Mouse (Mus musculus) regulatory T cell (primary cell): ENCODE data around the gene Pip5k1b.

ENCODE experiments used
- in situ Hi-C: fragments of 300-600 bp; cut with MboI, MseI; formaldehyde crosslinking; loops from one replicate; pipeline ENCODE4 v1.15.1; 2025; ENCODE audit warnings: high pct_unique_total_duplicates

Pip5k1b gene

DNA sequence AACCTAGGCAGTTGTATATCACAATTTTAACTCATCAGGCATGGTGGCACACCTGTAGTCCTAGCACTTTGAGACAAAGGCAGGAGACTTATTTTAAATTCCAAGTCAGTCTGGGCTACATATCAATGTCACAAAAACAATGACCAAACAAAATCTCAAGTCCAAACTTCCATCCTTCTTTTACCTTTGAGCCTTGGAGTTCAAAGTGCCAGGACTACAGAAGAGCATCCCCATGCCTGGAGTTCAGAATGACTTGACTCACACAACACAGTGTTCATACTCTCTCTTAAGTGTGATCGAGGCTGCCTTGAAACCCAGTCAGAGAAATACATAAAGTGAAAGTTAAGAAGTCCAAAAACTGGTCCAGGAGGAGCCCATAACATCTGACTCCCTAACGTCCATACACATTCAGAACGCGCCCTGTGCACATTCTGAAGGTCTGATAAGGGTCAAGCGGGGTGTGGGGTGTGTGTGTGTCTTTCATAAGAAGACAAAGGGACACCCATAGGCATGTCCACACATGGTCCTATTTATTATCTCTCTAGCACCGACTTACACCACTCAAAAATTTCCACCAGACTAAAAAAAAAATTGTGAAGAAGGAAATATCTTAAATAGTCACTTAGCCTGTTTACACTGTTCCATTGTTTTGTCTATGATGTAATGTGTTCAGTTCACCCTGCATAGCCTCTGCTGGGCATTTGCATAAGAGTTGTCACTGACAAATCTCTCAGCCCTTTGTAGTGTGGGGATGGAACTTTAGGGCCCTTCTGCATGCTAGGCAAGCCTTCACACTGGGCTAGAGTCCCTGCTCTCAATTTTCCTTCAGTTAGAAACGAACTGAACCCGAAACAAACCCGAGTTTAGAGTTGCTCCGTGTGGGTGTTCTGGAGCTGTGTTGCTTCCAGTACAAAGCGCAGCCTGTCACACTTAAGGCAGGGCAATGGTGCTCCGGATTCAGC, 296.0 kb downstream of the Pip5k1b start:
- in situ Hi-C loops = no loop called here

DNA sequence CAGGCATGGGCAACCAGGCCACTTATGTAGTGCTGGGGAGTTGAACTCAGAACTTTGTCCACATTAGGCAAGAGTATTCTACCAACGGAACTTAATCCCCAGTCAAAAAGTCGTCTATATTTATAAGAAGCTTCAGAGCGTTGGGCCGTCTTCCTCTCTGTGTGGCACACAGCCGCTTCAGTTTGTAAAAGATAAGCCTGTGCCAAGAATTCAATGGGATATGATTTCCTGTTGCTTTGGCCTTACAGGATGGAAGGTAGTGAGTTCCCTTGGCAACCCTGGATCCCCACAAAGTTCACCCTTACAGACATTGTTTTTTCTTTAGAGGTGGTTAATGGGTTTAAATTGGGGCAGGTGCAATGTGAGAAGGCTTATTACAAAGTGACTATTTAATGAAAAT, 297.3 kb downstream of the Pip5k1b start:
- in situ Hi-C loops = no loop called here

DNA sequence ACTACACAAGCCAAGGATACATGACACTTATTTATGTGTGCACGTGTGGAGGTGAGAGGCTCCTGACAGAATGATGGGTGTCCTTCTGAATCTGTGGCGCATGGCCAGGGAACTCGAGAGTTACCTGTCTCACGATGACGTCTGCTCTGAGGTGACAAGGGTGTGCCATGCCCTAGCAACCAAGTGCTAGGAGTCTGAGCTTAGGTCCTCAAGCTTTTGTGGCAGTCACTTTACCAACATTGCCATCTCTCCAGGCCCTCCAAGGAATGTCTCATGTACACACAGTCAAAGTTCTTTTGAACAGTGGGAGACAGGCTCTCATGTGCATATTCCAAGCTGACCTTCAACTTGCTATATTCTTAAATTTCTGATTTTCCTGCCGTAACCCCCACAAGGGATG, 297.7 kb downstream of the Pip5k1b start:
- in situ Hi-C loops = no loop called here

DNA sequence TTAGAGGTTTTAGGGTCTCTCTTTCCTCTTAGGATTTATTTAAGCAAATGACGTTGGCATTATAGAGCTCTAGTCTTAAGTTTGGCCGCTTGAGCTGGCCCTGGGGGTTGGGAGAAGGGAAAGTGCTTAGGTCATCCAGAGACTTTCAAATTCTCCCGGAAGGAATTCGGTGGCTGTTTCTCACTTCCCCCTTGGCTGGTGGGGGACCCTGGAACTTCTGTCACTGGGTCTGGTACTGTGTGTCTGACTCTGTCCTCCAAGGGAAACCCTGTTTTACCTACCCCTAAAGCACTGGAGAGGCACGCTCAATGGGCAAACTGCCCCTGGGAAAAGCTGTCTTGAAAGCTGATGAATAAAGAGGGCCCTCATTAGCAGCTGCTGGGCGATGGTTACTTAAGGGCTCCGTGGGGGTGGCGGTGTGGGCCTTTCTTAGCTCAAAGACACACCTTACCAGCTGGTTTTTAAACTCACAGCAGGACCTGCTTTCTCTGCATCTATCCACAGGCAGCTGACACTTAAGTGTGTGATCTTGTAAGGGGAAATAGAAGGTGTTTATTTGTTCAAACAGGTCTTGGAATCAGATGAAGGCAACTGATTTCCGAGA, 301.9 kb downstream of the Pip5k1b start:
- in situ Hi-C loops = no loop called here

DNA sequence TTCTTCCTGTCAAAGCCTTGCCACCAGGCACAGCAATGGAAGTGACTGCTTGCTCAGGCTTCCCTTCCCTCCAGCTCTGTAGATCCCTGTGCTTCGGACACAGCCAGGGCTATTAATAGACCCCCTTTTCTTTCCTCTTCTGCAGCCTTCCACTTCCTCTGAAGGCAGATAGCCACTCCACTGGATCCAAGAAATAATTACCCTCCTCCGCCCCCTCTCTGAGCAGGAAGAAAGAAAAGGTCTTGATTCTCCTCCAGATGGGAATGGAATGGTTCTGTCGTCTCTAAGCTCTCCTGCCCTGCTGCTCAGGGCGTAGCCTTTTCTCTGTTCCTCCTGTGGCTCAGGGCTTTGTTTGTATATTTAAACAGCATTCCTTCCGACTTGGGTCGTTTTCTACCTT, 303.8 kb downstream of the Pip5k1b start:
- in situ Hi-C loops = no loop called here
